Mouse (Mus musculus) embryonic fibroblast, embryonic 13.5 days (primary cell): ENCODE data around the gene Sypl2. TPM values are rescaled to one million over a fixed set of nuclear protein-coding genes. Genes with fewer than 3 reads are reported as not detected.

Experiments used
- H3K27ac ChIP-seq: 2 replicates; pipeline ENCODE4 v1.5.1; 2012; ENCODE audit warnings: low read length, control low read depth, inconsistent platforms; ENCODE audit not compliant: insufficient read depth
- H3K4me1 ChIP-seq: 2 replicates; pipeline ENCODE4 v1.6.1; 2011; ENCODE audit warnings: low read length; ENCODE audit not compliant: control insufficient read depth, insufficient read depth
- H3K4me3 ChIP-seq: 2 replicates; pipeline ENCODE4 v1.5.1; 2011; ENCODE audit warnings: mild to moderate bottlenecking, control low read depth, low read length; ENCODE audit not compliant: insufficient read depth
- CTCF ChIP-seq: IDR thresholded peaks from 2 replicates; pipeline ENCODE4 v1.5.1; 2011; ENCODE audit warnings: mild to moderate bottlenecking, control low read depth, low read length, moderate library complexity, borderline replicate concordance; ENCODE audit not compliant: insufficient read depth
- POLR2A ChIP-seq: IDR thresholded peaks from 2 replicates; pipeline ENCODE4 v1.6.1; 2011; ENCODE audit warnings: low read depth, mild to moderate bottlenecking, control low read depth, low read length, moderate library complexity
- polyA plus RNA-seq: library from polyadenylated mRNA; stranded (reverse); fragments of >200 nt; gene quantifications from 2 replicates; pipeline ENCODE4 v1.2.4, GENCODE M21; 2011; ENCODE audit warnings: low read depth; ENCODE audit not compliant: missing spikeins, insufficient read length

Gene Sypl2
- polyA plus RNA-seq, 1 experiment = not detected

DNA sequence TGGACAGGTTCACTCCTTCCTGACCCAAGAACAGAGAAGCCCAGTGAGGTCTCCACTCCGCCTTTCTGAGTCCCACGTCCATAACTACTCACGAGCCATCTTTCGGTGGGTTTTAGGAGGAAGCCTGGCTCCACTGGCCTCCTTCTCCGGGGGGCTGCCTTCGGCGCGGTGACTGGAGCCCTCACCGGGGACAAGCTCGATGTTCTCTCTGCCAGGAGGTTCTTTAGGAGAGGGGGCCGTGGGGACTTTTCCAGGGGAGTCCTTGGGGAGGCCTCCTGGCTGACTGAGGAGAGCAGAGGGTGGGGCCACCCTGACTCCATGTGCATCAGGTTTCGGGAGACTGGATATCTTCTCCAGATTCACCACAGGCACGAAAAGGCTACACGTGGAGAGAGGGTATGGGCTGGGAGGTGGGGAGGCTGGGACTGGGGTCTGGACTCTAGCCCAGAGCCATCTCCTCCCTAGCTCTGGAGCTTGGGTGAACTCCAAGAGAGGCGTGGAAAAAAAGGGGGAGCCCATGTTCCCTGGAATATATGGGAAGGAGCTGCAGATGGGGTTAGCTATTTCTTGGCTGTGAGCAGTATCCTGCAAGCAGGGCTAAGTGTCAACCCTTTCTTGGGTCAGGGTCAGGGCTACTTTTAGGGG, 19.6 kb downstream of the Sypl2 start:
- Histone ChIP-seq H3K4me3 (no peak overlapping the region), H3K4me1 (no peaks in the 10 kb centered on the region), H3K27ac (no peak overlapping the region)
- TF ChIP-seq POLR2A = no peak
- TF ChIP-seq CTCF = no peak

DNA sequence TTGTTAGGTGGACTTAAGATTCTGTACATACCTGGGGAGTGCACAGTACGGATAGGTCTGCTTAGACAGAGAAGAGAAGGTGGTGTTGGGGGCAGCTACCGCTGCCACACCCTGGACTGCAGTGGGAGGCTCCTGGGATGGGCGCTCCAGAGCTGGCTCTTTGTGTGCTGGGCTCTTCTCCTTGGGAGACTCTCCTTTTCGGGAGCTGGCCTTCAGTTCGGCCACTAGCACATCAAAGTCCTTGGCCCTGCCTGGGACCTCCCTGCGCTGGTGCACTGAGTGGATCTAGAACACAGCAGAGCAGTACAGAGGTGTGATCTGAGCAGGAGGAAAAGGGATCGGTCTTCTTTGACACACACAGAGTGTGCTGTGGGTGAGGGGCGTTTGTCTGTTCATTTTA, 20.8 kb downstream of the Sypl2 start:
- H3K27ac ChIP-seq = no peak overlapping the region
- TF ChIP-seq POLR2A = no peak
- no peak for TF ChIP-seq CTCF
- no peak overlapping the region for H3K4me3 ChIP-seq
- H3K4me1 ChIP-seq = 0 out of 2 replicates have a peak, but pooled peaks cover 3% of the 10 kb centered on the region

DNA sequence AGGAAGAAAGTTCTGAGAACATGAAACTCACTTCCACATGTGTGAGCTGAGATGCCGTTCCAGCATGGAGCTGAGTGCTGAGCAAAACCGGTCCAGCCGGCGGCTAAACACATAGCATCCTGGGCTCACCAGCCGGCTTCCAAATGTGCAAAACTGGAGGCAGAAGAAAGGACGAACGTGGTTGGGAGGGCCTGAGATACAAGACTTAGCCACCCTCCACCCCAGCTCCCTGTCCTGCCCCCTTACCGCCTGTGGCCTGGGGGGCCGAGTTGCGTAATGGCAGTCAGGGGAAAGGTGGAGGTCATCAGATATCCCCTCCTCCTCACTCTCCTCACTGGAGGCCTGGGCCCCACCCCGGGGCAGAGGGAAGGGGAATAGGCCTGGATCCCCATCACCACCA, 22.0 kb downstream of the Sypl2 start:
- no peak for TF ChIP-seq CTCF
- no peak for TF ChIP-seq POLR2A
- H3K4me3 ChIP-seq = no peak overlapping the region
- H3K4me1 ChIP-seq = 0 out of 2 replicates have a peak, but pooled peaks cover 3% of the 10 kb centered on the region

DNA sequence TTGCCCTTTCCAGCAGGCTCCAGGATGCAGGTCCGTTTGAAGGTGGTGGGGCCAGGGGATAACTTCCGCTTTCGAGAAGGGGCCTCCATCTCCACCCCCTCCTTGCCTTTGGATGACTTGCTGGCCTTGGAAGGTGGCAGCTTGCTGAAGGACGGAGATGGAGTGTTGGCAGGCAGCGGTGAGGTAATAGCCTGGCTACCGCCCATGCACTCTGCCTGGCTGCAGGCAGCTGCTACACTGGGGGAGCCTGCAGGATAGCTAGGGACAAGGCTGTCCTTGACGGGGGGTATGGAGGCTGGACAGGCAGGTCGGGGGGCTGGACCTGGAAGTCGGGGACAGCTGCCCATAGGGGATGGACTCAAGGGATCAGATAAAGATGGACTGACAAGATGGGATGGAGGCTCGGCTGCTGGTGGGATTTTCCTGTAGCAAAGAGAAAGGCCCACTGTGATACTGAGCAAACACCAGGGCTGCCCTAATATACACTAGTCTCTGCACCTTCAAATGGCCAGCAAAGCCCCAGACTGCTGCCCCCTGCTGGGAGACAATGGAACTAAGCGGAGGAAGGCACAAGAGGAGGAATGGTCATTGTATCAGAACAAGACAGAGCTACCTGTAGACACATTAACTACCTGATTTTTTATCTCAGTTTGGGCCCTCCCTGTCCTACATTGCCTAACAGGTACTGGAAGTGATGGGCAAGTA, 22.7 kb downstream of the Sypl2 start:
- no peak overlapping the region for H3K27ac ChIP-seq
- H3K4me1 ChIP-seq = 0 out of 2 replicates have a peak, but pooled peaks cover 3% of the 10 kb centered on the region
- H3K4me3 ChIP-seq = no peak overlapping the region
- TF ChIP-seq POLR2A = no peak
- TF ChIP-seq CTCF = peak; percentile 68; the same call in 1 of the 2 replicates

More for the DNA sequence above, 22.0 kb downstream of the Sypl2 start:
- no peak overlapping the region for H3K27ac ChIP-seq

DNA sequence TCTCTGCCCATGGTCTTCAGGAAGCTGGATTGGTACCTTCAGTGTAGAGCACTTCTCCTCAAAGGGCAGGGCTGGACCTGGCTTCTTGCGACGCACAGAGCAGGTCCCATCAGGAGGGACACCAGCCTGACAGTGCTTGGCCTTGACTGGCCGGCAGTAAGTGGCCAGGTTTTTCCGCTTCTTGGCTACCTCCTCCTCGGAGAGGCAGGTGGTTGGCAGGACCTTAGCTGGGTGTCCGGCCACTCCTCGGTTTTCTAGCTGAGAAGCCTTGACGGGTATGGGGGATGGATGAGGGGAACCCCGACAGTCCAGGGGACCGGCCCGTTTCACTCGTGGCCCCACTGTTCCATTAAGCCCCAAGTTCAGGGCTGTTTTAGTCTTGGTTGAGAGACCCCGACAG, 23.2 kb downstream of the Sypl2 start:
- TF ChIP-seq CTCF (no peak), POLR2A (no peak)
- H3K4me3 ChIP-seq = no peak overlapping the region
- no peak overlapping the region for H3K27ac ChIP-seq
- H3K4me1 ChIP-seq = 0 out of 2 replicates have a peak, but pooled peaks cover 3% of the 10 kb centered on the region

DNA sequence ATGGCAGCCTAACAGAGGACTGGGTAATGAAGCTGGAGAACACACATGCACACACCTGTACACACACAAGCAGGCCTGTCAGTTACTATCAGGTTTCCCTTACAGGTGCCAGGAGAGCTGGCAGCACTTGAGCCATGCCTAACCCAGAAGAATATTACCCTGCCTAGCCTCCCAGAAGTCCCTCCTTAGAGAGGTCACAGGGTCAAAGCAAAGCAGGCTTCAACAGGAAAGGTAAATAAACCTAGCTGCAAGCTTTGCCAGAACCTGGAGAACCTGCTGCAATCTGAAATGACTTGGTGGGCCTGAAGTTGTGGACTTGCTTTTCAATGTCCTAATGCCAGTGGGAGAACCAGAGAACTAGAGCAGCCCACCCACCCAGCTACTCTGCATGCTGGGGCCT, 23.9 kb downstream of the Sypl2 start:
- no peak overlapping the region for H3K27ac ChIP-seq
- no peak for TF ChIP-seq POLR2A
- TF ChIP-seq CTCF = no peak
- H3K4me3 ChIP-seq = no peak overlapping the region
- H3K4me1 ChIP-seq = 0 out of 2 replicates have a peak, but pooled peaks cover 3% of the 10 kb centered on the region

DNA sequence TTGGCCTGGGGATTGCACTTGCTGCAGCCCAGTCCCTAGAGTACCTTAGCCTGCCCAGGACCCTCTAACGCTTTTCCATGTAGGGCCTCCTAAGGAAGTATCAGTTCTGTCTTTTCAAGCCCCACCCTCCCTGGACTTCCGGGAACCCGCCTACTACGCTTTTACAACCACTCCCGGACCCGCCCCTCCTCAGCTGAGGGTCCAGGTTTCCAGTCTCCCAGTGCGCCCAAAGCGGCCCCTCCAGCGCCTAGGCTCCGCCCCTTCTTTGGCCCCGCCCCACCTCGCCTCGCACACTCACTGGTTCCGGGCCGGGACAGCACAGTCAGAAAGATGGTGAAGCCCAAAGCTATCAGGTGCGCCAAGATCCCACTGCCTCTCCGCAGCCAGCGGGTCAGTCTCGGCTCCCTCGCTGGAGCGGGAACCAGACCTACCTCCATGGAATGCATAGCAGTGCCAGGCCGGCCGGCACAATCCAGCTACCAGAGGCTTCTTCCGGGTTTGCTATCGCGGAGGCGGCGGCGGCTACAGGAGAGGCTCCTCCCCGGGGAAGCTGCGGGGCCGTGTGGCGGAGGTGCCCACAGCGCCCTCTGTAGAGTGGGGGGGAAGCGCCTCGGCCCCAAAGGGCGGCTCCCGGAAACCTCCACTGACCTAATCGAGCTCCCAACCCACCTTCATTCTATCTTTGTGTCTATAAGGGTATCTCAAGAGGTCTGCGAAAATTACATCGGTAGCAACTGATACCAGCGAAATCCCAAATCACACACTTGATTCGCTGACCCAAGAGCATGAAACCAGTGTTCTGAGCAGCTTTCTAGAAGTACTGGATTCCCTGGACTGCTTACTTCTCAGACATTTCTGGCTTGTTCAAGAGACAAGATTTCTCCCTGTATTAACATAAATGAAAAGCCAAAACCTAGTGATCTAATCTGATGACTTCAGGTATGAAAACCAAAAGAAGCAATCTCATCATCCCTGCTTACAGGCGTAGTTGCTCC, 25.8 kb downstream of the Sypl2 start, which contains the start of gene Cyb561d1:
Gene Cyb561d1 (minus strand): TSS at position 884 of the 995 bp plus-strand sequence.
- 0 out of 2 replicates have a peak, but pooled peaks cover 3% of the 10 kb centered on the region for H3K4me1 ChIP-seq
- TF ChIP-seq POLR2A = peak; percentile 56
- 0 out of 2 replicates have a peak, but pooled peaks have one; percentile 23 for TF ChIP-seq CTCF
- H3K27ac ChIP-seq = peak within 1 kb of the TSS; percentile 55
- H3K4me3 ChIP-seq = peak within 1 kb of the TSS; percentile 77

DNA sequence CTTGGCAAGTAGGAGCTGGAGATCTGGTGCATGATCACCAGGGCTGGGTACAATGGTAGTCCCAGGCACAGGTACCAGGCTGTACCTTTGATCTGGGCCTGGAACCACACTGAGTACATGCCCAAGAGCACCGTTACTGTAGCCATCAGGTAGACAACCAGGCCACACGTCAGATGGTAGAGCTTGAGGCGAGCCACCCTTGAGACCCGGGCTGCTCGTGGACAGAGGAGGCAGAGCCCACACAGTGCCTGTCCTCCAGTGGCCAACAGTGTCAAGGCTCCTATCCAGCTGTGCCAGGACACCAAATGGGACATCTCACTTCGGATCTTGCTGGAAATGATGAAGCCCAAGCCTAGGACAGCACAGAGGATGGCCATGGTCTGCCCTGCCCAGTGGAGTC, 27.2 kb downstream of the Sypl2 start:
- Histone ChIP-seq H3K4me3 (no peak overlapping the region), H3K4me1 (0 out of 2 replicates have a peak, but pooled peaks cover 3% of the 10 kb centered on the region), H3K27ac (no peak overlapping the region)
- TF ChIP-seq POLR2A (no peak), CTCF (no peak)

DNA sequence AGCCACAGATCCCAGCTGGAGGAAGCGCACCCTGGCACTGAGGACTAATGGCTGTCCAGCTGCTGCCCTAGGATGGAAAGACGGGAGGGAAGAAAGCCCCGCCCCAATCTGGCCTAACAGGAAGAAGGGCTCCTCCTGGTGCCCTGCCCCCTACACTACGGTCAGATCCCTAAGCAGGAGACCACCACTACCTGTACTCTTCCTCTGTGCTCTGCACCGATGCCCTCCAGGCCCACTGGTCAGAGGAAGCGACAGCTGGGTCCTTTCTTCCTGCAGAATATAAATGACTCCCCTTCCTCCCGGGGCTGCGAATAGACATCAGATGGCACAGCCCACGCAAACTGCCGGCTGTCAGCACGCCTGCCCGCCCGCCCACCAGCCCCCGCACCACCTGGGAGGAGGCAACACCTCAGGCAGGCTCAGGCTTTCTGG, 29.4 kb downstream of the Sypl2 start:
- no peak for TF ChIP-seq POLR2A
- no peak for TF ChIP-seq CTCF
- Histone ChIP-seq H3K4me1 (0 out of 2 replicates have a peak, but pooled peaks cover 3% of the 10 kb centered on the region), H3K4me3 (no peak overlapping the region), H3K27ac (no peak overlapping the region)
